Mouse (Mus musculus) hematopoietic stem cell, adult 5-6 weeks (primary cell): Measurements from ENCODE around the gene Kcnd1. TPM values are rescaled to one million over a fixed set of nuclear protein-coding genes. Genes with fewer than 3 reads are reported as not detected.

Experiments used
- ATAC-seq, 2 experiments: fragments of 125-278 bp in 1 of 2; replicated peaks in 1 of 2; 2 replicates each; pipeline ENCODE4 v1.8.0; 2016 to 2017; ENCODE audit warnings: inconsistent platforms in 2 of 2, mild to moderate bottlenecking in 2 of 2, moderate number of reproducible peaks in 2 of 2, low read depth in 1 of 2, moderate TSS enrichment in 1 of 2; ENCODE audit not compliant: low FRiP score in 2 of 2, poor library complexity in 2 of 2, severe bottlenecking in 2 of 2, insufficient read depth in 1 of 2, low TSS enrichment in 1 of 2
- total RNA-seq: library from RNA; stranded (forward); fragments of 172-1452, 232-1000 nt; gene quantifications from 2 replicates; pipeline ENCODE4 v1.2.3, GENCODE M21; 2017

Gene Kcnd1
- total RNA-seq, 1 experiment from 2014 or later: 2.1 TPM

DNA sequence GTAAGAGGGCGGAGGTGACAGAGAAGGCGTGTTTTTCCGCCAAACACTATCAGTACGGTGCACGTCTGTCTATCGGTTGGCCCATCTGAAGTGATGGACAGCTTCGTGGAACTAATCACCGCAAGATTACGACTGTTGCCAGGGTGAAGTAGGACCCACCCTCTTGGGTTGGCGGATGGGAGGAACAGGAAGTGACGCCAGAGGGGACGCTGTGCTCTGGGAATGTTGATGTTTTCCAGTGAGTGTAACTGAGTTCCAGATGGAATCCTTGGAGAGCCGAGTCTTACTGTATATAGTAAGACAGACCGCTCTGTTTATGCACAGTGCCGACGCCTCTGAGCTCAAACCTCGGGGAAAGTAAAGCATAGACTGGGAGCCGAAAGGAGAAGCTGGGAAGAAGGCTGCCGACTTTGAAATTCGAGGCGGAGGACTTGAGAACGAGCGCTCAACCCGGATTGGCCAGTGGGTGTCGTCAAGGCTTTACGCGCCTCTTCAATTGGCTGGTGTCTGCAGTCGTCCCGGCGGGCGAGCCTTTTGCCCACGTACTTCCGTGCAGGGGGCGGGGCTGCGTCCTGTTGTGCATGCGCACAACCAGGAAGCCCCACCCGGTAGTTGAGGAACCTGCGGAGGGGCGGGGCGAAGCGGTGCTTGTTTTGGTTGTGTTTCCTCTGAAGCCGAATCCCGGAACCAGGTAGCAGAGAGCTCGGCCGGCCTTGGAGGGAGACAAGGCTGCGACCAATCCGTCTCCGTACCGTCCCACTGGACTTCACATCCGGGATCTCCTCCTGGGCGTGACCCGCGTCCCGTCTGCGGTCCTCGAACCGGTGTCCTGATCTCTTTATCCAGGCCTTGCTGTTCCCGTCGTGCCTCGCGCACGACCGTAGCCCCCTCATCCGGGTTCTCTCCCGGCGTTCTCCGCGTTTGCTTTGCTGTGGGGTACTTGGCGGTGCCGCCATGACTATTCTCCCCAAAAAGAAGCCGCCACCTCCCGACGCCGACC lies 19.4 kb downstream of the Kcnd1 start, which contains the start of gene Otud5:
TSS of gene Otud5 (plus strand) at position 202 of the 1,000 bp plus-strand sequence.
- peak; percentile 92 for ATAC-seq

DNA sequence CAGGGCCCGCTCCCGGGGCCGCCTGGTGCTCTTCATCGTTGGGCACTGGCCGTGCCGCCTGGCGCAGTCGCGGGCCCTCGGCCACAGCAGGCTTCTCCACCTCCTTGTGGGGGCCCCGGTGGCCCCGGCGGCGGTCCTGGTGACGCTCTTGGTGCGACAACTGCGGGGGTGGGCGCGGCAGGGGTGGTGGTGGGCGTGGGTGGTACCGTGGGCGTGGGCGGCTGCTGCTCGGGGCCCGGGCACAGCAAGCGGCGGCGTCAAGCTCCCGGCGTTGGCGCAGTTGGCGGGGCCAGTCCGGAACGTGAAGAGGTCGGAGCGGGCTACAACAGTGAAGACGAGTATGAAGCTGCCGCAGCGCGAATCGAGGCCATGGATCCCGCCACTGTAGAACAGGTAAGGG lies 20.2 kb downstream of the Kcnd1 start:
- ATAC-seq: no peak

DNA sequence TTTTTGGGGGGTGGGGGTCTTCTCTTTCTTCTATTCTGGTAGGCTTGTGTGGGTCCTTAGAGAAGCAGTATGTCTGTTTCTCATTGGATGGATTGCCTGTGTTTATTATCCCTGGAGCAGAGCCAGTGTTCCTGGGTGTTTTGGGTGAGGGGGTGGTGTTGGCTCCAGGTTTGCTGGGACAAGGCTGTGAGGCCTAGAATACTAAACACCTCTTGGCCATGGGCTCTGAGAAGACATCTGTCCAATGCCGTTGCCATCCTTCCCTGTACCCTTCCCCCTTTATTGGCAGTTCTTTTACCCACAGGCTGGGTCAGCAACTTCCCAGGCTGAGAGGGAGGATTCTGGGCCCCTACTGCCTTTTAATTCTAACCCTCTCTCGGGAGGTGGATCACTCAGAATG lies 25.8 kb downstream of the Kcnd1 start:
- ATAC-seq: no peak

DNA sequence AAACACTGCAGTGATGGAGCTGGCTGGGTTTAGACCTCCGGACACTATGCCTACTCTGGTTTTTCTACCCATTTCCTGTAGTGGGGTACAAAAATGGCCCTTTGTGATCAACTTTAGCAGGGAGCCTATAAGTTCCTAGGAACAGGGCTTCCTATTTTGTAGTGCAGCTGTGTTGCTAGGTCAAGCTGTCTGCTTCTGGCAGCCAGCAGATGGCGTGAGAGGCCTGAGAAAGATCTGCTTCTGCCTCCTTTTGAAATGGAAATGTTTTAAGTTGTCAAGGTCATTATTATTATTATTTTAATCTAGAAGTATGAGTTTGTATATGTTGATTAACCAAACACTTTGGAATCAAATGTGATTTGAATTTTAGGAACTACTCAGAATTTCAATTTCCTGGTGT lies 32.5 kb downstream of the Kcnd1 start:
- peak; percentile 32 to 53; a peak in 1 of 4 replicates for ATAC-seq

DNA sequence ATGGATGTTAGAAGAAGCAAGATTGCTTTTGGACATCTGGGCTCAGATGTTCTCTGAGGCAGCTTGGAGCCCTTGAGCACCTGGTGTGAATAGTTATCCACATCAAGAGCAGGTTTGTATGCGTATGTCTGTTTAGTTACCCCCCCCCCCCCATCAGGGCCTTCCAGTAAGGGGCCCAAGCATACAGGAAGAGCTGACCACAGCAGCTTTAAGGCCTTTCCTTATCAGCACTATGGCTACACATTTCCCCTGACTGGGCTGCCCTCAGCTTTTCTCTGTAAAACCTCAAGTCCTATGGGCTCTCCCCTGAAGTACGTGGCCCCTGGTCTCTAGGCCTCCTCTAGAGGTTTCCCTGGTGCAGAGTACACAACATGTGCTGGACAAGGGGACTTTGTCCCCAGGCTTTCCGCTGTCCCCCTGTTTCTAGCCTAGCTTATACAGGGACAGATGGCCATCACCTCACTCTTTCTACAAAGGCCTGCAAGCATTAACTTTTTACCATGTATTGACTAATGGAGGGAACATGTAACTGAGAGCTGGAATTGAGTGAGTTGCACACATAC lies 37.2 kb downstream of the Kcnd1 start:
- ATAC-seq: peak; percentile 53 to 71

DNA sequence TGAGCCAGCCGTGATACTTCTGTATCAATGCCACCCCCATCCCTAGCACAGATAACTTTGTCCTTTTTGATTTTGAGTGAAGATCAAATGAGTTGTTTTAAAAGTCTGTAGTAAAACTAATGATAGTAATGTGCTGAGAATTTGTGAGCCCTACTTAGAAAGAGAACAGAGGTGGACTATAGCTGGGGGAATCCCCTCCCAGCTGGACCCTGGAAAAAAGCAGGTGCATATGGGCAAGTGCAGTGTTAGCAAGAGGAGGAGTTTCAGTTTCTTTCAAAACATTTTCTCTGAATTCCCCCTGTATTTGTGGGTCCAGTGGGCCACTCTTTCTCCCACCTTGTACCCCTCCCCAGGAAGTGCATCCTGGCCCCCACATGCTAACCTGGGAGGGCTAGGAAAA lies 41.1 kb downstream of the Kcnd1 start:
- ATAC-seq: no peak

DNA sequence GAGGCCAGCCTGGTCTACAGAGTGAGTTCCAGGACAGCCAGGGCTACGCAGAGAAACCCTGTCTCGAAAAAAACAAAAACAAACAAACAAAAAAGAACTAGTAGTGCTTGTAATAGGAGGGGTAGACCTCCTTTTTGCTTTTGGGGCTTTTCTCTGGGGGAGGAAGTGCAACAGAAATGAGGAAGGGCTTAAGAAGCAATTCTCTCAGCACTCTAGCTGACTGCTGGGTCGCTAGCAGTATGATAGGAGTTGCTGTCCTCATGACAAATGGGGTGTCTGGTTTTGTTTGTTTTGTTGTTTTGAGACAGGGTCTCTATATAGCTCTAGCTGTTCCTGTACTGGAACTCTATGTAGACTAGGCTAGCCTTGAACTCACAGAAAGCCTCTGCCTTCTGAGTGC lies 42.5 kb downstream of the Kcnd1 start:
- 0 out of 4 replicates have a peak, but pooled peaks of 1 of the 2 experiments have one; percentile 25 for ATAC-seq

DNA sequence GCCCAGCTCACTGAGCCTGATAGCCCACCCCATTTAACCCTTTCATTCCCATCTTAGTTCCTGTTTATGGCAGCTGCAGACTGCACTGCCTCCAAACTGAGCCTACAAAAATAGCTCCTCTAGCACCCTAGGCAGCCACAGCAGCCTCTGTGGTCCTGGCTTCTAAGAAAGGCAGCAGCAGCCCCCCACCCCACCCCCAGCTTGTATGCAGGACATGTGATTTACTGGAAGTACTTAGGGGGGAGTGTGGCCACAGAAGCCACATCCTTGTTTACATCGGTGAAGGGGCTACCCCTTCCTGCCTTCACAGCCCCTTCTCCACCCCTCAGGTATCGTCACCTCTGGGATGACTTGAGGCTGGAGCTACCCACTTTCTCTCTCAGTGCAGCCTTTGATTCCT lies 43.3 kb downstream of the Kcnd1 start:
- ATAC-seq: peak; percentile 82 to 84

DNA sequence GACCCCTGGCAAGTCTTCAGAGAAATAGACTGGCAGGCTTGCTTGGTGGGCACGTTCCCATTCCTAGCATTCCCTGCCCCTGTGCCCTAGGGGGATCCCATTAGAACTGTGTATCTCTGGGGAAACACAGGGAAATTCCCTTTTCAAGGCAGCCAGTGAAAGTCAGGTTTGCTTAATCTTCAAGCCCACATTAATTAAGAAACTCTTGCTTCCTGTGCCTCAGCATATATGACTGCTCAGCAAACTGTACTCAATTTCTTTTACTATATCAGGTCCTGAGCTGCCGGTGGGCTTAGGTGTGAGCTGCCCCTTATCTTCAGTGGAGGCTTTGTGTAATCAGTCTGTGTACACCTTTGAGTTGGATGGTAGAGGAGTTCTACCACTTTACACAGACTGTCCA lies 43.7 kb downstream of the Kcnd1 start:
- ATAC-seq: peak in 1 of 2 experiments; percentile 17; a peak in 1 of 4 replicates

DNA sequence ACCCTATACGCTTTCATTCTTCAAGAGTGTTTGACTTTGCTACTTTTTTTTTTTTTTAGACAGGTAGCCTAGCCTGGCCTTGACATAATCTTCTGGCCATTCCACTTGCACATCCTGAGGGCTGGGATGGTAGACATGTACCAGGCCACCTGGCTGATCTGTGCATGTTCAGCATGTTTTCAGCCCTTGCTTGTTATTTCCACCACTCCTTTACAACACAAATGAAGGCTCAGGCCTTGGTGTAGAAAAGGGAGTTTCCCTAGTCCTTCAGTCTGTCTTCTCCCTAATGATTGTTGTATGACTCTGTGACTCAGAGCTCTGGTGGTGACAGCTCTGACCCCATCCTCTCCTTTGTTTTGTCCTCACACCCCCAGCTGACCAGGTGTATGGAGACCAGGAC lies 45.1 kb downstream of the Kcnd1 start:
- no peak for ATAC-seq

DNA sequence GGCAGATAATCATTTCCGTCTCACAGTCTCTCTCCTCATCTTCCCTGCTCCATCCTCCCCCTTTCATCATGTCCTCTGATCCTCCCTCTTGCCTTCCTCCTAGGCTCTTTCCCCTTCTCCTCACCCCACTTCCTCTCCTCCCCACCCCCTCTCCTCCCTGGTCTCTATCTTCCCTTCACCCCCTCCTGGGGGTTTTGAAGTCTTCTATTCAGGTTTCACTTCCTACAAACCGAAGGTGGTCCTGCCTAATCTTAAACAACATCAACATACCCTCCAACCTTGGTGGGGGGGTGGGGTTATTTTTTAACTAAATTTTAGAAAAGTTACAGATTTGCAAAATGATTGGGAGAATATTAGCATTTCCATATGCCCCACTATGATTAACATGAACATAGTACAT lies 46.4 kb downstream of the Kcnd1 start:
- ATAC-seq: no peak

DNA sequence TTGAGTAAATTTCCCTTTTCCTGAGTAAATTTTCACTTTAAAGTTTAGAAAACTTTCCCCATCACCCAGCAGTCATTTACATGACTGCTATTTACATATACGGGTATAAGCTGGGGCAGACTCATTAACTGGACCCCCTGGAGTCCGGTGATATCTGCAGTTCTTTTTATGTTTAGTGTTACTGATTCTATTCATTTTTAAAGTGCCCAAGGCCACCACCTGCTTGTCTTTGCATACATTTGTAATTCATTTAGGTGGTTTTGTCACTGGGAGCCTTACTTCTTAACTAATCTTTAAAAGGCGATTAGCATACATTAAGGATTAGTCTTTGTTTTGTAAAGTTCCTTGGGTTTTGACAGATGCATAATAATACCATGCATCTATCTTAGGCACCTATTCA lies 47.7 kb downstream of the Kcnd1 start:
- no peak for ATAC-seq

DNA sequence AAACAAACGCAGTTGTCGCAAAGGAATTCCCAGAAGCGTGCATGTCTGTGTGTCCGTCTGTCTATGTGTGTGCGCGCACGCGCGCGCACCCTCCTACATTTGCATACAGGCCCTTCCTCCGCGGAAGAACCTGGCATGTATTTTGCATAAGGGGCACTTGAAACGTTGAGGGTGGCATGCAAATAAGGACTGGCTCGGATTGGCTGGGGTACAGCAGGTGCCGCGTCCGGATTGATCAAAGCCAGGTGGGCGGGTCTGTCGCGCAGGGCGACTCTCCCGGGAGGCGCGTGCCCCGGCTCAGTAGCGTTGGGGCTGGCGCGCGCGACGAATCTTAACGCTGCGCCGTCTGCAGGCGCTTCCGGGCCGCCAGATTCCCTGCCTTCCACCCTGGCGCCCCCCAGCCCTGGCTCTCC lies 55.9 kb downstream of the Kcnd1 start, which contains the start of gene Pim2:
TSS of gene Pim2 (plus strand) at position 256 of the 413 bp plus-strand sequence.
- peak; percentile 88 to 94 for ATAC-seq

DNA sequence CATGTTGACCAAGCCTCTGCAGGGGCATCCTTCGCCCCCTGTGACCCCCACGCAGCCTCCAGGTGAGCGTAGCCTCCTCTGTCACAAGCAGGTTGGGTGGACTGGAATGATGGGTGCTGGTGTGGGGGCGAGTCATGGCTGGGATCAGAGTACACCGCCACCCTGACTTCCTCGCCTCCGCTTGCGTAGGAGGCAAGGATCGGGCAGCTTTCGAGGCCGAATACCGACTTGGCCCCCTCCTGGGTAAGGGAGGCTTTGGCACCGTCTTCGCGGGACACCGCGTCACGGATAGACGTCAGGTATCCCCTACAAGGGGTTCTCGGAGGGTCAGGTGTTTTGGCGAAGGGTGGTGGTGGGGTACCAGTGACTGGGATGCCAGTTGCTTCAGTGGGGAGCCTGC lies 56.4 kb downstream of the Kcnd1 start:
- ATAC-seq: no peak

DNA sequence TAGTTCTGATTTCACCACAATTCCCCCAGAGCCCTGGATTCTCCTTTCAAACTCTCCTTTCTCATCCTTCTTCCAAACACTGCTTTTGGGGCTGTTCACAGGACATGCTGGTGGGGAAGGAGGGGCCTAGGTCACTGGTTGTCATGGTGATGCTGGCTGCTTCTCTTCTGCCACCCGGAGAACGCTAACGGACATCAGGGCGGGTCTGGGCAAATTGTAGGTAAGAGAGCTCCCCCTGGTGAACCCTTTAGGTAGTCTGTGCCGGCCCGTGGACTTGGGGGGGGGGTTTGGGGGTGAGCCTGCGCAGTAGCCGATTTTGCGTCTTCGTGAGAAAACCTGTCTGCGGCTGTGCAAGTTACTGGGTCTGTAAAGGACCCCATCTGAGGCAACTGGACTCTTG lies 57.7 kb downstream of the Kcnd1 start:
- ATAC-seq: peak; percentile 59 to 61

DNA sequence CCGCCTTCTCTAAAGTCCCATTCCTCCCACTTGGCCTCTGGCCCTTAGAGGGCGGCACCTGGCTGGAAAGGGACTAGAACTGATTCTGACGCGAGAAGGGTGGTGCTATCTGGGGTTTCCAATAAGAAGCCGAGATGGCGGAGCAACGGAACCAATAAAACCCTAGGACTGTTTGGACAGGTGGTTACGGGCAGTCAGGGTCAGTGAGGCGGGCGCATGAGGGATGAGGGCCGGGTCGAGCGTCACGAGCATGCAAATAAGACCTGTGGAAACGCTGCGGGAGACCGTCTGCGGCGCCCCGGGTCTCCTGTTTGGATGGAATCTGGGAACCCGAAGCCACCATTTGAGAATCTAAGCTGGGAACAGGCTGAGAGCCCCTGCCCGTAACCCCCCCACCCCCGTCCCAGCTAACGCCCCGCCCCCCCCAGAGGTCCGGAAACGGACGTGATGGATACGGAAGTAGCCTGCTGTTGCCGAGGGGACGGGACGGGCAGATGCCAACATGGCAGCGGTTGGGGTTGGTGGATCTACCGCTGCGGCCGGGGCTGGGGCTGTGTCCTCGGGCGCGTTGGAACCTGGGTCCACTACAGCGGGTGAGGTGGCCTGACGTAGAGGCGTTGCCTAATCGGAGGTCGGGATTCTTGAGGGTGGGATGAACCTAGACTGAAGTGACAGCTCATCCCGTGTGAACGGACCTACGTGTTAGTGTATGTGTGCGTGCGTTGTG lies 61.9 kb downstream of the Kcnd1 start, which contains the start of gene Slc35a2:
TSS of gene Slc35a2 (plus strand) at position 188 of the 727 bp plus-strand sequence.
- peak; percentile 89 to 95 for ATAC-seq
